Mouse (Mus musculus) thymus, postnatal 0 days (tissue): ENCODE data around the gene Epb41l1. TPM values are rescaled to one million over a fixed set of nuclear protein-coding genes. Genes with fewer than 3 reads are reported as not detected.
"Not testable (repeated sequence)": the region's sequence is repeated elsewhere in the genome, so short reads cannot be mapped to it uniquely, and the experiment has no call there.

ENCODE experiments used
- DNase-seq: peaks from one replicate; pipeline ENCODE4 v3.0.0-alpha.2; 2015; ENCODE audit warnings: low spot score
- polyA plus RNA-seq: library from polyadenylated mRNA; unstranded; fragments of >200 nt; fragmentation: Nextera tagmentation; extraction: Ambion mirVana; gene quantifications from 2 replicates; pipeline ENCODE4 v1.2.1, GENCODE M21; 2015

Gene Epb41l1
- 0.21 and 0.38 TPM in 2 replicates for polyA plus RNA-seq

GRCm38 (mm10) chr2:156420694-156421380 is at the start of gene Epb41l1:
Epb41l1 (plus strand) TSS chr2:156420909.
- peak; percentile 21 for DNase-seq

- DNase-seq: no peak
Measured at GRCm38 (mm10) chr2:156376956-156377355, 43.8 kb upstream of the Epb41l1 start.

- DNase-seq: no peak
Measured at GRCm38 (mm10) chr2:156379929-156380328, 40.8 kb upstream of the Epb41l1 start.

- no peak for DNase-seq
Measured at GRCm38 (mm10) chr2:156381350-156381749, 39.4 kb upstream of the Epb41l1 start.

- peak; percentile 80 for DNase-seq
Measured at GRCm38 (mm10) chr2:156392461-156393154, 28.1 kb upstream of the Epb41l1 start.

GRCm38 (mm10) chr2:156393155-156393828 is 27.4 kb upstream of the Epb41l1 start:
- no peak for DNase-seq

- DNase-seq: peak; percentile 22
Measured at GRCm38 (mm10) chr2:156394282-156394681, 26.4 kb upstream of the Epb41l1 start.

- DNase-seq: no peak
Measured at GRCm38 (mm10) chr2:156396096-156396495, 24.6 kb upstream of the Epb41l1 start.

GRCm38 (mm10) chr2:156397988-156398387 is 22.7 kb upstream of the Epb41l1 start:
- DNase-seq: no peak

GRCm38 (mm10) chr2:156399485-156399884 is 21.2 kb upstream of the Epb41l1 start:
- DNase-seq: no peak

GRCm38 (mm10) chr2:156401331-156401730 is 19.4 kb upstream of the Epb41l1 start:
- DNase-seq: peak; percentile 77

GRCm38 (mm10) chr2:156402036-156402435 is 18.7 kb upstream of the Epb41l1 start:
- DNase-seq: no peak

- DNase-seq: no peak
Measured at GRCm38 (mm10) chr2:156406987-156407386, 13.7 kb upstream of the Epb41l1 start.

- no peak for DNase-seq
Measured at GRCm38 (mm10) chr2:156408168-156408567, 12.5 kb upstream of the Epb41l1 start.

GRCm38 (mm10) chr2:156411348-156411747 is 9.4 kb upstream of the Epb41l1 start:
- DNase-seq: not testable (repeated sequence)

GRCm38 (mm10) chr2:156414996-156415395 is 5.7 kb upstream of the Epb41l1 start:
- no peak for DNase-seq

- no peak for DNase-seq
Measured at GRCm38 (mm10) chr2:156415674-156416073, 5.0 kb upstream of the Epb41l1 start.

GRCm38 (mm10) chr2:156417194-156417593 is 3.5 kb upstream of the Epb41l1 start:
- DNase-seq: no peak

GRCm38 (mm10) chr2:156418467-156418866 is 2.2 kb upstream of the Epb41l1 start:
- DNase-seq: no peak

- DNase-seq: no peak
Measured at GRCm38 (mm10) chr2:156420327-156420693, 399 bp upstream of the Epb41l1 start.

GRCm38 (mm10) chr2:156421381-156422110 is 837 bp downstream of the Epb41l1 start:
- peak; percentile 34 for DNase-seq

- no peak for DNase-seq
Measured at GRCm38 (mm10) chr2:156422631-156423030, 1.9 kb downstream of the Epb41l1 start.
